Comparison of ENCODE assay signal across 8 mouse cellular contexts in genomic region chr5:28316151-28316721, GRCm38 (mm10). TPM values are rescaled to one million over a fixed set of nuclear protein-coding genes. Genes with fewer than 3 reads are reported as not detected.
DNase-seq lines count a peak whose midpoint lies in the region; ATAC-seq and TF ChIP-seq lines count a peak whose summit lies in the region.

No protein-coding gene starts in this region.

- H3K4me1 ChIP-seq in heart, embryonic 10.5 days, result peaks cover 17% of the 10 kb centered on the region
- no peaks in the 10 kb centered on the region for H3K4me1 ChIP-seq in ES-Bruce4 (ENCODE audit: control insufficient read depth, insufficient read depth, low read length)
- H3K4me1 ChIP-seq in forebrain, embryonic 13.5 days, result peaks cover 27% of the 10 kb centered on the region
- H3K4me1 ChIP-seq in liver, embryonic 16.5 days (ENCODE audit: control insufficient read depth, low read depth, low read length), result peaks cover 23% of the 10 kb centered on the region

- peak overlapping the region; percentile 100 for H3K9ac ChIP-seq in ES-Bruce4 (ENCODE audit: low read depth, poor library complexity, severe bottlenecking)
- peak overlapping the region; percentile 99 for H3K9ac ChIP-seq in forebrain, embryonic 13.5 days
- H3K9ac ChIP-seq in liver, embryonic 16.5 days (ENCODE audit: low read depth, low read length), result peak overlapping the region; percentile 100

- peak overlapping the region; percentile 100 for H3K27ac ChIP-seq in heart, embryonic 10.5 days
- H3K27ac ChIP-seq in ES-Bruce4 (ENCODE audit: insufficient read depth, low read length), result peak overlapping the region; percentile 42; the same call in 1 of the 2 replicates
- peak overlapping the region; percentile 100 for H3K27ac ChIP-seq in forebrain, embryonic 13.5 days
- H3K27ac ChIP-seq in liver, embryonic 16.5 days (ENCODE audit: low read length), result peak overlapping the region; percentile 99

- H3K4me2 ChIP-seq in forebrain, embryonic 13.5 days, result peak overlapping the region; percentile 76
- H3K4me2 ChIP-seq in liver, embryonic 16.5 days (ENCODE audit: low read depth, low read length), result peak overlapping the region; percentile 91

- no peak; the same call in 1 of the 2 replicates for ATAC-seq in forebrain, embryonic 13.5 days
- ATAC-seq in liver, embryonic 16.5 days (ENCODE audit: low read depth), result peak; percentile 26
- ATAC-seq in monocyte, adult 5-6 weeks (replicated peaks; ENCODE audit: insufficient number of reproducible peaks, low FRiP score, low TSS enrichment, poor library complexity, severe bottlenecking), result no peak

- H3K4me3 ChIP-seq in heart, embryonic 10.5 days, result peak overlapping the region; percentile 98
- peak overlapping the region; percentile 67 for H3K4me3 ChIP-seq in ES-Bruce4 (ENCODE audit: low read depth, low read length)
- peak overlapping the region; percentile 92 for H3K4me3 ChIP-seq in forebrain, embryonic 13.5 days
- peak overlapping the region; percentile 97 for H3K4me3 ChIP-seq in liver, embryonic 16.5 days (ENCODE audit: low read depth, low read length)

- 2% methylated on average over 14 of the region's 14 CpGs for WGBS in heart, embryonic 10.5 days
- WGBS in forebrain, embryonic 13.5 days, result under 1% methylated on average over 14 of the region's 14 CpGs
- under 1% methylated on average over 14 of the region's 14 CpGs for WGBS in liver, embryonic 16.5 days (ENCODE audit: insufficient replicate concordance)

- no peak for TF ChIP-seq CTCF in ES-Bruce4 (IDR thresholded peaks at IDR 0.05; ENCODE audit: low read depth, low read length)

- no peak for TF ChIP-seq POLR2A in ES-Bruce4 (IDR thresholded peaks at IDR 0.05; ENCODE audit: insufficient read depth, low read length)

- no peaks in the 10 kb centered on the region for H3K36me3 ChIP-seq in heart, embryonic 10.5 days
- H3K36me3 ChIP-seq in ES-Bruce4 (ENCODE audit: control insufficient read depth, insufficient read depth, low read length, poor library complexity, severe bottlenecking), result no peaks in the 10 kb centered on the region; the same call in 1 of the 2 replicates
- no peaks in the 10 kb centered on the region for H3K36me3 ChIP-seq in forebrain, embryonic 13.5 days (ENCODE audit: poor library complexity, severe bottlenecking)
- no peaks in the 10 kb centered on the region for H3K36me3 ChIP-seq in liver, embryonic 16.5 days (ENCODE audit: control insufficient read depth, insufficient read depth)

- no peaks in the 10 kb centered on the region for H3K27me3 ChIP-seq in heart, embryonic 10.5 days (ENCODE audit: insufficient read depth, poor library complexity, severe bottlenecking)
- no peaks in the 10 kb centered on the region; the same call in 1 of the 2 replicates for H3K27me3 ChIP-seq in ES-Bruce4 (ENCODE audit: control insufficient read depth, insufficient read depth, low read length, poor library complexity, severe bottlenecking)
- H3K27me3 ChIP-seq in forebrain, embryonic 13.5 days, result no peaks in the 10 kb centered on the region
- H3K27me3 ChIP-seq in liver, embryonic 16.5 days (ENCODE audit: control insufficient read depth, insufficient read depth, low read depth, low read length), result no peaks in the 10 kb centered on the region

- H3K9me3 ChIP-seq in heart, embryonic 10.5 days, result no peaks in the 10 kb centered on the region
- H3K9me3 ChIP-seq in ES-Bruce4 (replicated peaks; ENCODE audit: control insufficient read depth, insufficient read depth, low read length, poor library complexity, severe bottlenecking), result no peaks in the 10 kb centered on the region
- no peaks in the 10 kb centered on the region for H3K9me3 ChIP-seq in forebrain, embryonic 13.5 days (replicated peaks)
- H3K9me3 ChIP-seq in liver, embryonic 16.5 days (replicated peaks; ENCODE audit: control insufficient read depth, low read length), result no peaks in the 10 kb centered on the region

- DNase-seq in heart, embryonic 10.5 days (ENCODE audit: low spot score), result no peak
- no peak for DNase-seq in heart, adult 8-10 months (ENCODE audit: low spot score)
- no peak for DNase-seq in cerebellum, postnatal 36 days
- DNase-seq in left cerebral cortex, adult 8-10 months (ENCODE audit: low spot score in 2 of 2), result no peak

- TF ChIP-seq EP300 in ES-Bruce4 (IDR thresholded peaks at IDR 0.05; ENCODE audit: insufficient read depth, low read depth, low read length), result no peak

RNA-seq across cellular contexts. Expression of gene Rbm33, which starts 0.7 kb away (rescaled TPM):
- 9.6 and 9.9 TPM in 2 replicates for polyA plus RNA-seq in heart, embryonic 10.5 days (2016; fragmentation: Nextera tagmentation; extraction: Ambion mirVana)
- 10 to 100 TPM; 36.9 to 40.6 (median 37.5) TPM for total RNA-seq in heart, adult 8-10 months (2022)
- polyA plus RNA-seq in ES-Bruce4 (2011; ENCODE audit: insufficient read depth, insufficient read length, low read depth, missing spikeins), result 60.2 and 61.6 TPM in 2 replicates
- 20.5 and 21.1 TPM in 2 replicates for polyA plus RNA-seq in forebrain, embryonic 13.5 days (2015; fragmentation: Nextera tagmentation; extraction: Ambion mirVana)
- polyA plus RNA-seq in liver, embryonic 16.5 days (2015; fragmentation: Nextera tagmentation; extraction: Ambion mirVana), result 5.9 and 6.9 TPM in 2 replicates
- total RNA-seq in monocyte, adult 5-6 weeks (2017), result 60.8 to 96.3 TPM (median 77.3 TPM) in 3 replicates
- 10 to 100 TPM; 60.1 to 69.3 (median 65.6) TPM for total RNA-seq in left cerebral cortex, adult 8-10 months (2022)

Comparison
In these comparisons a context has a peak if more than half of its experiments do, and no peak if none do; other contexts are left out.
1. H3K27ac ChIP-seq: peak in every context shown above with its lines; median percentile 100 in heart, embryonic 10.5 days; 100 in forebrain, embryonic 13.5 days; 99 in liver, embryonic 16.5 days; 42 in ES-Bruce4.